Mouse (Mus musculus): ENCODE measurements around the gene Sult1a1. TPM values are rescaled to one million over a fixed set of nuclear protein-coding genes. Genes with fewer than 3 reads are reported as not detected.
"Not testable (repeated sequence)": the region's sequence is repeated elsewhere in the genome, so short reads cannot be mapped to it uniquely, and the experiment has no call there.

Gene Sult1a1
- total RNA-seq, 2 experiments from 2014 or later, result 10.8 to 13.6 TPM

DNA sequence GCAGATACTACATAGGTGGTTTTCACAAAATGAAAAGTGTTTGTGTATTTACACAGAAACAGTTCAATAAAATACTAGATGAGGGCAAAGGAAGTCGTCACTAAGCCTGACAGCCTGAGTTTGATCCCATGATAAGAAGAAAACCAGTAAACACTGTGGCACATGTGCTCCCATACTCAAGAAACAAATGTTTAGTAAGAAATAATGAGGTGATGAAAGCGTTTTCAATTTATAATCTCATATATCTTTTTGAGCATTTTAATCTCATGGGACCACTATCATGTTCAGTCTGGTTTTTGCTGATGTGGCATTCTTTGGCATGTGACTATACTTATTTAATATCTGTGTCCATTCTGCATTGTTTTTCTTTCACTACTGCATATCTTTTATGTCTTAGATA is 22.2 kb downstream of the Sult1a1 start:
- TF ChIP-seq CTCF (IDR thresholded peaks at IDR 0.05), result no peak
- DNase-seq (ENCODE audit: extremely low spot score in 1 of 2, low spot score in 2 of 2), result no peak
- Histone ChIP-seq H3K27ac (no peak overlapping the region), H3K4me3 (no peak overlapping the region)
- intact Hi-C loops (cut with DNase I), result loop anchor here (5.0 kb wide), 1 partner anchor 123 kb away; the partner anchor contains the start of gene Ypel3

DNA sequence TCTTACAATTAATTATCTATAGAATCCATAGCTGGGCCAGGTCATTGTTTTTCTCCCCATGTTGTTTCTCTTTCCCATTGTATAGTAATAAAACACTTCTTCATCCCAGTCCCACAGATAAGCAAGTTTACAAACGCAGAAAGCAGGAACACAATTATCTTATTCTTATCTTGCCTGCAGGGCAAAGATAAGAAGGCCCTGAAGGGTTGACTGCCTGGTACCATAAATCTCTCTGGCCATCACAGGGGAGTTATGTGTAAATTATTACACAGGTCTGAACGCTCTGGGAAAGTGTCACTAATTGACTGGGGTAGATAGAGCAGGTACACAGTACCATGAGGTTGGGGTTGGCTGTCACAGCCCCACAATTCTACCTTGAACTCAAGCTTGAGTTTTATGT is 25.4 kb downstream of the Sult1a1 start:
- TF ChIP-seq CTCF (IDR thresholded peaks at IDR 0.05), result no peak
- intact Hi-C loops (cut with DNase I), result loop anchor here (5.0 kb wide), 1 partner anchor 126 kb away; the partner anchor contains the start of gene Ypel3
- DNase-seq (ENCODE audit: extremely low spot score in 1 of 2, low spot score in 2 of 2), result no peak
- Histone ChIP-seq H3K27ac (no peak overlapping the region), H3K4me3 (no peak overlapping the region)

DNA sequence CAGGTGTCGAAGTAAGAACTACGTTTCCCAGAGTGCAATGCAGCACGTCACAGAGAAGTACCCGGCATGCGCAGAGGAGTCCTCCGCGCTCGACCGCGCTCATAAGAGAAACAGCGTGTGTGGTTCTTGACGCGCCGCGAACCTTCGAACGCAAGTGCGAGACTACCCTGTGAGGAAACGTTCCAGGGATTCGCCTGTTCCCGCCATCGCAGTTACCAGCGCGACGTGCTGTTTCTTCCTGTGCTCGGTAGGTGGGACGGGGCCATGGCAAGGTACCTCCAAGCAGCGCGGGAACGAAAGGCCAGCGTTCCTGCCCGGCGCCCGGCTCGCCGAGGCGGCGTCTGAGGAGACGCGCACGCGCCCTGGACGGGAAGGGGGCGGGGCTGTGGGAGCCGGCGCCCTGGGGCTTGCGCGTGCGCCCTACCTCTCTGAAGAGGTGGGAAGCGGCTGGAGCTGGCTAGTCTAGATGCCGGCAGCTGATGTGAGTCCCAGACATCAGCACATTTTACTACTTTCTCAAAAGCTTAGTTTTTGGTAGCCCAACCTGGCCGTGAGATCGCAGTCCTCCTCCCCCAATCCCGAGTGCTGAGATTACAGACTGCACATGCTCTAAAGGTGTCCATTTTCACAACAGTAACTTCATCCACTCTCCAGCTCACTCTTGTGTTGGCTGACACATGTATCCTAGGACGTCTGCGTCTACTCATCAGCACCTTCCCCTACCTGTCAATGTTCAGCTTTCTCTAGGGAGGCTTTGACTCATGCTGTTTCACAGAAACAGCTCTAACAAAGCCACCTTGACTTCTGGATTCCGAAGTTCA is 26.8 kb downstream of the Sult1a1 start, which contains the start of gene Sgf29:
TSS of gene Sgf29 (plus strand) at position 79 of the 821 bp plus-strand sequence.
- intact Hi-C loops (cut with DNase I), result loop anchor here (2.0 to 10.0 kb wide), 3 partner anchors 45 to 465 kb away; partner anchors contain the start of genes Bola2, Slx1b and Ypel3
- TF ChIP-seq CTCF (IDR thresholded peaks at IDR 0.05), result no peak; the same call in 1 of the 2 replicates
- peak; percentile 92 to 95 for DNase-seq (ENCODE audit: extremely low spot score in 1 of 2, low spot score in 2 of 2)
- Histone ChIP-seq H3K27ac (peak within 1 kb of the TSS; percentile 95), H3K4me3 (peak within 1 kb of the TSS; percentile 58)

DNA sequence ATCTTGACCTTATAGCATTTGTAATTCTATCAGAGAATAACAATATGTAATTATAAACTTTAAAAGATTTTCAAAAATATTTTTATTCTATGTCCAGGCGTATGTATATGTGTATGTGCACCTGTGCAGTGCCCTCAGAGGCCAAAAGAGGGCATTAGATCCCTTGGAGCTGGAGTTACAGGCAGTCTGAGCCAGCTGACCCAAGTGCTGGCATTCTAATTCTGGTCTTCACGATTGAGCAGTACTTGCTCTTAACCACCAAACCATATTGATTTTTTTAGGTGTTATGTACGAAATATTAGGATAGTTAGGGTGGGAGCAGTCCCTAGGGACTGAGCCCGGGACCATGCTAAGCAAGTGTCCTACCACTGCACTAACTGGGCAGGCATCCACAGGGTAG is 27.7 kb downstream of the Sult1a1 start:
- no peak for DNase-seq (ENCODE audit: extremely low spot score in 1 of 2, low spot score in 2 of 2)
- TF ChIP-seq CTCF (IDR thresholded peaks at IDR 0.05), result peak; percentile 31
- peak overlapping the region; percentile 58 for H3K4me3 ChIP-seq
- intact Hi-C loops (cut with DNase I), result loop anchor here (2.0 to 10.0 kb wide), 2 partner anchors 46 to 466 kb away; partner anchors contain the start of genes Bola2 and Slx1b
- peak overlapping the region; percentile 95 for H3K27ac ChIP-seq

DNA sequence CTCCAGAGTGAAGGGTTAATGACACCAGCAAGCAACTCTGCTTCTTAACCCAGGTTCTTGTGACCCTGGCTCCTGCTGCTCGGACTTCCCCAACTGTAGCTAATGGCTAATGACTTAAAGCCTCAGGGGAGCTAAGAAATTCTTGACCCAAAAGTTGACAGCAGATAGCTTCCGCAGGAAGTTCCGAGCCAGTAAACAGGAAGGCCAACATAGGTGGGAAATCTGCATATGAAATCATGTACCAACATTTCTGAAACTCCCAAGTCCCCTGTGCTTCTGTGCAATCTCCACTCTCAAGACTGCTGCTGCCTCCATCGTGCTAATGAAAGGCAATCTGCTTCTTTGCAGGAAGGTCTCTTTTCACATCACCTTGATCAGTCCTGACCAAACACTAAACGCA is 30.5 kb downstream of the Sult1a1 start:
- DNase-seq (ENCODE audit: extremely low spot score in 1 of 2, low spot score in 2 of 2), result no peak
- no peak overlapping the region for H3K27ac ChIP-seq
- intact Hi-C loops (cut with DNase I), result loop anchor here (10.0 kb wide), 1 partner anchor 469 kb away; no protein-coding TSS in a partner anchor
- no peak overlapping the region for H3K4me3 ChIP-seq
- TF ChIP-seq CTCF (IDR thresholded peaks at IDR 0.05), result no peak

DNA sequence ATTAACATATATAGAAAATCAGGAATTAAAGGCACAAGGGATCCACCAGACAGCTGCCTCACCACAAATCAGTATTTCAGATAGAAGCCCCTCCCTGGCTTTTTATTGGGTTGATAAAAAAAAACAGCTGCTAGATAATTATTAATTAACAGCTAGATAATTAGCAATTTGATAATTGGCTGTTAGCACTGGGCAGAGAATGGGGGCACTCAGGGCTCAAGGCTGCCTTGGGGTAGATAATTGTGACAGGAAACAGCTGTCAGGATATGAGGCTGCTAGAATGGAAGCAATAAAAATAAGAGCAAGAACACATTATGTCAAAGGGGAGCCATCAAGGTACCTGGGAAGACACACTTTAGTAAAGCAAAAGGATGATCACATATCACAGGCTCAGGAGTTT is 31.3 kb downstream of the Sult1a1 start:
- DNase-seq (ENCODE audit: extremely low spot score in 1 of 2, low spot score in 2 of 2), result no peak
- no peak for TF ChIP-seq CTCF (IDR thresholded peaks at IDR 0.05)
- no peak overlapping the region for H3K4me3 ChIP-seq
- no peak overlapping the region for H3K27ac ChIP-seq
- intact Hi-C loops (cut with DNase I), result loop anchor here (10.0 kb wide), 1 partner anchor 470 kb away; no protein-coding TSS in a partner anchor

DNA sequence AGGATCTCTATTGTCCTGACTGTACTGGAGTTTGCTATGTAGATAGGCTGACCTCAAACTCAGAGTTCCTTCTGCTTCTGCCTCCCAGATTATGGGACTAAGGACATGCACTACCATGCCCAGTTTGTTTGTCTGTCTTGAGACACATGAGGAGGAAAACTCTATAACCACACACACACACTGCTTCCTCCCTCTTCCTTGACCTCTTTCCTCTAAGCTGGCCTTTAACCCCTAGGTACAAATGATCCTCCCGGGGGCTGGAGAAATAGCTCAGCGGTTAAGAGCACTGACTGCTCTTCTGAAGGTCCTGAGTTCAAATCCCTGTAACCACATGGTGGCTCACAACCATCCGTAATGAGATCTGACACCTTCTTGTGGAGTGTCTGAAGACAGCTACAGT is 31.9 kb downstream of the Sult1a1 start:
- no peak overlapping the region for H3K27ac ChIP-seq
- no peak for TF ChIP-seq CTCF (IDR thresholded peaks at IDR 0.05)
- intact Hi-C loops (cut with DNase I), result loop anchor here (10.0 kb wide), 1 partner anchor 470 kb away; no protein-coding TSS in a partner anchor
- no peak for DNase-seq (ENCODE audit: extremely low spot score in 1 of 2, low spot score in 2 of 2)
- H3K4me3 ChIP-seq, result no peak overlapping the region

DNA sequence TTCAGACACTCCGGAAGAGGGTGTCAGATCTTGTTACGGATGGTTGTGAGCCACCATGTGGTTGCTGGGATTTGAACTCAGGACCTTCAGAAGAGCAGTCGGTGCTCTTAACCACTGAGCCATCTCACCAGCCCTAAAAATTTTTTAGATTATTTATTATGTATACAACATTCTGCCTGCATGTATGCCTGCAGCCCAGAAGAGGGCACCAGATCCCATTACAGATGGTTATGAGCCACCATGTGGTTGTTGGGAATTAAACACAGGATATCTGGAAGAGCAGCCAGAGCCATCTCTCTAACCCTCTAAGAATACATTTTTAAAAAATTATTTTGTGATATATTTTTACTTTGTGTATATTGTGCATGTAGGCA is 33.0 kb downstream of the Sult1a1 start:
- H3K4me3 ChIP-seq, H3K27ac ChIP-seq: not testable (repeated sequence)
- peak; percentile 62 for TF ChIP-seq CTCF (IDR thresholded peaks at IDR 0.05)
- DNase-seq (ENCODE audit: extremely low spot score in 1 of 2, low spot score in 2 of 2), result peak in 1 of 2 experiments; percentile 13
- intact Hi-C loops (cut with DNase I), result loop anchor here (10.0 kb wide), 1 partner anchor 472 kb away; no protein-coding TSS in a partner anchor

DNA sequence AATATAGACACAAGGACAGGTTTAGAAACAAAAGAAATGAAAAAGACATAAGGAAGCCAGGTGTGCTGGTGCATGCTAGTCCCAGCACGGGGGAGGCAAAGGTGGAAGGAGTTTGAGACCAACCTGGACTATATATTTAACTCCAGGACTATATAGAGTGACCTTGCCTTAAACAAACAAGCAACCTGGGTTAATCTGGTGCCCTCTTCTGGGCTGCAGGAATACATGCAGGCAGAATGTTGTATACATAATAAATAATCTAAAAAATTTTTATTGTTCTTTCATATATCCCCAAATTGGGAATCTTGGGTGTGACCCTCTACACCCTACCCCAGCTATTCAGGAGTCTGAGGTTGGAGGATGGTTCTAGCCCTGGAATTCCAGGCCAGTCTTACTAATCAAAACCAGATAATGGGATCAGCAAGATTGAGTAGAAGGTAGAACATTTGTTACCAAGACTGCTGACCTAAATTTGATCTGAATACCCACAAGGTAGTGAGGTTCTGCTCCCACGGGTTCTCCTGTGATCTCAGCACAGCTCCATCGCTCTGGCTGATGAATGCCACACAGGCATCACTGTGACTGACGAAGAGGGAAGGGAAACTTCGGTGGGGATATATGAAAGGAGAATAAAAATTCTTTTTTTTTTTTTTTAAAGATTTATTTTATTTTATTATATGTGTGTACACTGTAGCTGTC is 33.5 kb downstream of the Sult1a1 start:
- intact Hi-C loops (cut with DNase I), result loop anchor here (10.0 kb wide), 1 partner anchor 472 kb away; no protein-coding TSS in a partner anchor
- DNase-seq (ENCODE audit: extremely low spot score in 1 of 2, low spot score in 2 of 2), result no peak
- TF ChIP-seq CTCF (IDR thresholded peaks at IDR 0.05), result peak; percentile 8; the same call in 1 of the 2 replicates
- Histone ChIP-seq H3K27ac (no peak overlapping the region), H3K4me3 (no peak overlapping the region)

DNA sequence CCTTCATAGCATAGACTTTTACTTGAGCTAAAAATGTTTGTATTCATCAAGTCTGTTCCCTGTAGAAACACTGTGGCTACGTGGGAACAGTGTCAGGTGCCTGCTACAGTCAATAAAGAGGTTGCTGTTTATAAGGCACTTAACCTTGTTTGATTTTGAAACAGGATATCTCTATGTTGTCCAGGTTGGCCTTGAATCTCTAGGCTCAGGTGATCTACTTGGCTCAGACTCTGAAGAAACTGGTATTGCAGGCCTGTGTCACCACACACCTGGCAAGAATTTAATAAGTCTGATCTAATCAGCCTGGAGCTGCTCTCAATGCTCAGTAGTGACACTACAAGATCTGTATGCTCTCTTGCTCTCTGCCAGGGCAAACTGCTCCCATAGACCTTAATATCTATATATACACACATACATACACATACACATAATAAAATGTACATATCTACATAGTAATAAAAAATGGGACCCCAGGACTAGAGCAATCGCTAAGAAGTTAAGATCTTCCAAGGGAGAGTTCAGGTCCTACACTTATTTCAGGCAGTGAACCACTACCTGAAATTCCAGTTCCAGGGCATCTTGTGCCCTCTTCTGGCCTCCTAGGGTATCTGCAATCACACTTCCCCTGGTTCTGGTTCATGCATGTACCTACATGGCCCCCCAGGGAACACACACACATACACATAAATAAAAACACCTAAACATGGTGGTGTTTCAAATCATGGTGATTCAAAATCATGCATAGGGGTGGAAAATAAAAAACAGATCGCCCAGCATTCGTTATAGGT is 39.3 kb downstream of the Sult1a1 start:
- intact Hi-C loops (cut with DNase I), result loop anchor here (2.0 kb wide), 2 partner anchors 50 to 58 kb away; no protein-coding TSS in a partner anchor
- TF ChIP-seq CTCF (IDR thresholded peaks at IDR 0.05), result peak; percentile 77
- Histone ChIP-seq H3K27ac (no peak overlapping the region), H3K4me3 (no peak overlapping the region)
- DNase-seq (ENCODE audit: extremely low spot score in 1 of 2, low spot score in 2 of 2), result peak; percentile 17 to 20

DNA sequence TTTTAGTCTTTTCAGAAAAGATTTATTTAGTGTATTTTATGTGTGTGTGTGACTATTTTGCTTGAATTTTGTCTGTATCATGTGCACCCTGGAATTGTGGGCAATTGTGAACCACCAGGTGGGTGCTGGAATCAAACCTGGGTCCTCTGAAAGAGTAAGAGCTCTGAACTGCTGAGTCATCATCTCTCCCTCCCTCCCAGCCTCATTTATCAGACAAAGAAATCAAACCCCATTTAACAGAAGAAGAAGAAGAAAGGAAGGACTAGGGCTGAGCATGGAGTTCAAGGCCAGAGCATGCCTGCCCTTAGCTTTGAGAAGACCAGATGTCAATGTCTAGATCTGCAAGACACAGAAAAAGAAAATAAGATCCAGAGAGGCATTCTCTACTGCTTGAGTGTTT is 40.9 kb downstream of the Sult1a1 start:
- Histone ChIP-seq H3K27ac (no peak overlapping the region), H3K4me3 (no peak overlapping the region)
- DNase-seq (ENCODE audit: extremely low spot score in 1 of 2, low spot score in 2 of 2), result no peak
- intact Hi-C loops (cut with DNase I), result no loop called here
- TF ChIP-seq CTCF (IDR thresholded peaks at IDR 0.05), result no peak
